Mouse (Mus musculus) cerebellum, postnatal 25 days (tissue): ENCODE measurements around the gene Kdm4c.
"Not testable (repeated sequence)": the region's sequence is repeated elsewhere in the genome, so short reads cannot be mapped to it uniquely, and the experiment has no call there.

Source experiments
- DNase-seq, 2 experiments: peaks; one replicate each; pipeline ENCODE4 v3.0.0; 2021; ENCODE audit warnings: mixed read lengths in 2 of 2

Kdm4c gene

GRCm38 (mm10) chr4:74242176-74242575, at the start of gene Kdm4c:
Kdm4c (plus strand) TSS chr4:74242497.
- no peak for DNase-seq

GRCm38 (mm10) chr4:74201281-74201811, 41.0 kb upstream of the Kdm4c start:
- no peak for DNase-seq

GRCm38 (mm10) chr4:74221780-74222179, 20.5 kb upstream of the Kdm4c start:
- DNase-seq = not testable (repeated sequence)

GRCm38 (mm10) chr4:74222360-74222759, 19.9 kb upstream of the Kdm4c start:
- DNase-seq = peak in 1 of 2 experiments; percentile 19

GRCm38 (mm10) chr4:74224210-74224609, 18.1 kb upstream of the Kdm4c start:
- no peak for DNase-seq

GRCm38 (mm10) chr4:74230994-74231393, 11.3 kb upstream of the Kdm4c start:
- DNase-seq = peak in 1 of 2 experiments; percentile 25

GRCm38 (mm10) chr4:74231405-74231804, 10.9 kb upstream of the Kdm4c start:
- peak; percentile 53 to 68 for DNase-seq

- peak; percentile 26 to 56 for DNase-seq
These were observed 8.8 kb upstream of the Kdm4c start for GRCm38 (mm10) chr4:74233534-74233933.

GRCm38 (mm10) chr4:74251348-74252244, 9.3 kb downstream of the Kdm4c start:
- DNase-seq = peak; percentile 97 to 98

GRCm38 (mm10) chr4:74252245-74253105, 10.2 kb downstream of the Kdm4c start:
- DNase-seq = peak in 1 of 2 experiments; percentile 62

- no peak for DNase-seq
These were observed 15.6 kb downstream of the Kdm4c start for GRCm38 (mm10) chr4:74257882-74258281.

GRCm38 (mm10) chr4:74258538-74258937, 16.2 kb downstream of the Kdm4c start:
- DNase-seq = no peak

GRCm38 (mm10) chr4:74259331-74259730, 17.0 kb downstream of the Kdm4c start:
- no peak for DNase-seq

- no peak for DNase-seq
These were observed 19.6 kb downstream of the Kdm4c start for GRCm38 (mm10) chr4:74261879-74262278.

GRCm38 (mm10) chr4:74264428-74264955, 22.2 kb downstream of the Kdm4c start:
- DNase-seq = no peak

- no peak for DNase-seq
These were observed 28.9 kb downstream of the Kdm4c start for GRCm38 (mm10) chr4:74271180-74271579.

- DNase-seq = peak; percentile 48 to 77
These were observed 35.2 kb downstream of the Kdm4c start for GRCm38 (mm10) chr4:74277486-74277885.

- DNase-seq = no peak
These were observed 37.9 kb downstream of the Kdm4c start for GRCm38 (mm10) chr4:74280170-74280569.

- no peak for DNase-seq
These were observed 45.6 kb downstream of the Kdm4c start for GRCm38 (mm10) chr4:74287851-74288250.

- no peak for DNase-seq
These were observed 52.4 kb downstream of the Kdm4c start for GRCm38 (mm10) chr4:74294726-74295125.

- no peak for DNase-seq
These were observed 63.2 kb downstream of the Kdm4c start for GRCm38 (mm10) chr4:74305315-74306105.

- no peak for DNase-seq
These were observed 68.8 kb downstream of the Kdm4c start for GRCm38 (mm10) chr4:74311135-74311534.
